Mouse (Mus musculus): ENCODE results near the gene Ppm1a. TPM values are rescaled to one million over a fixed set of nuclear protein-coding genes. Genes with fewer than 3 reads are reported as not detected.
A peak's percentile ranks its signal among the peaks of the same experiment; 100 is the strongest.

Ppm1a gene
- polyA plus RNA-seq, 1 experiment from 2014 or later, result 54.4 TPM

GRCm38 (mm10) chr12:72828846-72829556, 71.7 kb downstream of the Ppm1a start:
- DNase-seq (ENCODE audit: low spot score), result no peak

GRCm38 (mm10) chr12:72829777-72830176, 72.5 kb downstream of the Ppm1a start:
- Histone ChIP-seq H3K4me3 (ENCODE audit: low read depth, low read length) (no peak overlapping the region), H3K4me1 (ENCODE audit: insufficient read depth, low read depth, low read length) (no peaks in the 10 kb centered on the region), H3K4me2 (replicated peaks; ENCODE audit: low read depth, low read length) (no peak overlapping the region), H3K27ac (ENCODE audit: low read length) (no peak overlapping the region), H3K36me3 (ENCODE audit: insufficient read depth, low read length) (no peaks in the 10 kb centered on the region), H3K9ac (replicated peaks; ENCODE audit: low read depth) (no peak overlapping the region), H3K27me3 (replicated peaks; ENCODE audit: insufficient read depth, low read length) (no peaks in the 10 kb centered on the region), H3K9me3 (ENCODE audit: low read length) (no peaks in the 10 kb centered on the region)
- 76% methylated on average over 20 of the region's 20 CpGs for WGBS
- no peak for TF ChIP-seq EP300 (IDR thresholded peaks at IDR 0.05)
- TF ChIP-seq CTCF (IDR thresholded peaks at IDR 0.05), result no peak
- ATAC-seq, result no peak
- DNase-seq (ENCODE audit: low spot score), result no peak

More at GRCm38 (mm10) chr12:72828846-72829556, 71.7 kb downstream of the Ppm1a start:
- H3K4me3 ChIP-seq (ENCODE audit: low read depth, low read length), result no peak overlapping the region
- ATAC-seq, result no peak
- TF ChIP-seq CTCF (IDR thresholded peaks at IDR 0.05), result no peak
- TF ChIP-seq EP300 (IDR thresholded peaks at IDR 0.05), result no peak
- H3K9me3 ChIP-seq (ENCODE audit: low read length), result no peaks in the 10 kb centered on the region
- no peaks in the 10 kb centered on the region for H3K27me3 ChIP-seq (replicated peaks; ENCODE audit: insufficient read depth, low read length)
- H3K4me2 ChIP-seq (replicated peaks; ENCODE audit: low read depth, low read length), result no peak overlapping the region
- no peak overlapping the region for H3K9ac ChIP-seq (replicated peaks; ENCODE audit: low read depth)
- no peaks in the 10 kb centered on the region for H3K4me1 ChIP-seq (ENCODE audit: insufficient read depth, low read depth, low read length)
- no peaks in the 10 kb centered on the region for H3K36me3 ChIP-seq (ENCODE audit: insufficient read depth, low read length)
- H3K27ac ChIP-seq (ENCODE audit: low read length), result no peak overlapping the region
- 70% methylated on average over 9 of the region's 9 CpGs for WGBS

DNA sequence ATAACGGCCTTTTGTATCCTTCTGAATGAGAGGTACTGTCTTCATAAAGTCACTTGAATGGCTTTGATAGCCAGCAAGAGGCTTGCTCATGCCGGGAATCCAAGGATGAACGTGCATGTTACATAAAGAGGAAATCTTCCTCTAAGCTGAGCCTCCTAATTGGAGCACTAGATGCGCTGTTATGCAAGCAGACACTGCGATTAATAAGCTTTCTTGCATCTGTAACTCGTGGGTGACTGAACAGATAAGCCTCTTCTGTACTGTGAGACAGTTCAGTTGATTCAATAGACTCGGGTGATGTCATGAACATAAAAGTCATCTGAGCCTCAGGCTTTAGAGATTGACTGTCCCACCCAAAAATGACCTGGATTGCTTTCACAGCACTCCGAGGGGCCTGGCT, 73.1 kb downstream of the Ppm1a start:
- DNase-seq (ENCODE audit: low spot score) (no peak), ATAC-seq (no peak)
- 74% methylated on average over 8 of the region's 8 CpGs for WGBS
- H3K9me3 ChIP-seq (ENCODE audit: low read length), result no peaks in the 10 kb centered on the region
- H3K36me3 ChIP-seq (ENCODE audit: insufficient read depth, low read length), result no peaks in the 10 kb centered on the region
- no peak overlapping the region for H3K9ac ChIP-seq (replicated peaks; ENCODE audit: low read depth)
- H3K27ac ChIP-seq (ENCODE audit: low read length), result no peak overlapping the region
- TF ChIP-seq EP300 (IDR thresholded peaks at IDR 0.05) (no peak), CTCF (IDR thresholded peaks at IDR 0.05) (no peak)
- no peak overlapping the region for H3K4me2 ChIP-seq (replicated peaks; ENCODE audit: low read depth, low read length)
- H3K4me1 ChIP-seq (ENCODE audit: insufficient read depth, low read depth, low read length), result no peaks in the 10 kb centered on the region
- no peak overlapping the region for H3K4me3 ChIP-seq (ENCODE audit: low read depth, low read length)
- no peaks in the 10 kb centered on the region for H3K27me3 ChIP-seq (replicated peaks; ENCODE audit: insufficient read depth, low read length)

- no peaks in the 10 kb centered on the region for H3K4me1 ChIP-seq (ENCODE audit: insufficient read depth, low read depth, low read length)
- no peaks in the 10 kb centered on the region for H3K9me3 ChIP-seq (ENCODE audit: low read length)
- H3K27me3 ChIP-seq (replicated peaks; ENCODE audit: insufficient read depth, low read length), result no peaks in the 10 kb centered on the region
- peak overlapping the region; percentile 32; the same call in 1 of the 2 replicates for H3K4me3 ChIP-seq (ENCODE audit: low read depth, low read length)
- DNase-seq (ENCODE audit: low spot score) (peak; percentile 23), ATAC-seq (peak; percentile 48; the same call in 1 of the 2 replicates)
- 6% methylated on average over 42 of the region's 42 CpGs for WGBS
- no peaks in the 10 kb centered on the region for H3K36me3 ChIP-seq (ENCODE audit: insufficient read depth, low read length)
- no peak overlapping the region for H3K9ac ChIP-seq (replicated peaks; ENCODE audit: low read depth)
- TF ChIP-seq CTCF (IDR thresholded peaks at IDR 0.05), result no peak
- TF ChIP-seq EP300 (IDR thresholded peaks at IDR 0.05), result no peak
- no peak overlapping the region for H3K27ac ChIP-seq (ENCODE audit: low read length)
- H3K4me2 ChIP-seq (replicated peaks; ENCODE audit: low read depth, low read length), result peak overlapping the region; percentile 57
Observed at GRCm38 (mm10) chr12:72831711-72832432, 74.6 kb downstream of the Ppm1a start.

DNA sequence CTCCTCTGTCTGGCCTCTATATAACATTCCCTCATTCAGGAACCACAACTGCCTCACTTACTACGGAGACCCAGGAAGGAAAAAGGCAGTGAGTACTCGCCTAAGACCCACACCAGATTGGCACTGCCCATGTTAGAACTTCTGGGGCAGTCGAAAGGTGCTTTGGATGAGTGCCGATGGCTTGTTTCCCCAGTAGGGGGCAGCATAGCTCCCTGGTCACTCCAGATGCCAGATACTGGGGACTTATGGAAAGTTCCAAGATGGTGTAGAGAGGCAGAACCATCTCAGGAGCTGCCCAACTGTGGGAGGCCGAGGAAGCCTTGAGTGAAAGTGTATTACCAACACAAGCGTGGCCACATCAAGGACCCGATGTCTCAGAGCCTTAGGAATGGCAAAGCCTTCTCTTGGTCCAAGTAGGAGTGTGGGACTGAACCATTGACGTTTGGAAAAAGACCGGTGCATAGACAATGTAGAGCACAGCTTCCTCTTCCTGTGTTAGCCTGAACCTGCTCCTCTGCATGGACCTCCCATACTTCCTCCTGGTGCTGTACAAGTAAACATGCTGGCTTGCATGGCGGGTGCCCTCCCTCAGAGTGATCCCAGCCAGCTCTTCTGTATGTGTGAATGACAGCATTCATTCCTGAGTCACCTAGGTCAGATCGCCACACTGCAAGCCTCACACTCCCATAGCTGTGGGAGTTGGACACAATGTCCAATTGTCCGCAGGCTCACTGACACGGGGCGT, 77.7 kb downstream of the Ppm1a start:
- ATAC-seq (peak; percentile 19), DNase-seq (ENCODE audit: low spot score) (peak; percentile 32)
- H3K27ac ChIP-seq (ENCODE audit: low read length), result no peak overlapping the region
- no peak overlapping the region for H3K9ac ChIP-seq (replicated peaks; ENCODE audit: low read depth)
- no peaks in the 10 kb centered on the region for H3K36me3 ChIP-seq (ENCODE audit: insufficient read depth, low read length)
- H3K4me1 ChIP-seq (ENCODE audit: insufficient read depth, low read depth, low read length), result no peaks in the 10 kb centered on the region
- TF ChIP-seq EP300 (IDR thresholded peaks at IDR 0.05) (no peak), CTCF (IDR thresholded peaks at IDR 0.05) (peak; percentile 47)
- no peaks in the 10 kb centered on the region for H3K9me3 ChIP-seq (ENCODE audit: low read length)
- no peak overlapping the region for H3K4me2 ChIP-seq (replicated peaks; ENCODE audit: low read depth, low read length)
- no peak overlapping the region for H3K4me3 ChIP-seq (ENCODE audit: low read depth, low read length)
- WGBS, result 68% methylated on average over 14 of the region's 14 CpGs
- H3K27me3 ChIP-seq (replicated peaks; ENCODE audit: insufficient read depth, low read length), result no peaks in the 10 kb centered on the region

- no peaks in the 10 kb centered on the region for H3K27me3 ChIP-seq (replicated peaks; ENCODE audit: insufficient read depth, low read length)
- no peaks in the 10 kb centered on the region for H3K4me1 ChIP-seq (ENCODE audit: insufficient read depth, low read depth, low read length)
- H3K9me3 ChIP-seq (ENCODE audit: low read length), result no peaks in the 10 kb centered on the region
- no peak overlapping the region for H3K27ac ChIP-seq (ENCODE audit: low read length)
- WGBS, result 74% methylated on average over 8 of the region's 8 CpGs
- no peak for ATAC-seq
- no peak overlapping the region for H3K4me2 ChIP-seq (replicated peaks; ENCODE audit: low read depth, low read length)
- TF ChIP-seq EP300 (IDR thresholded peaks at IDR 0.05) (no peak), CTCF (IDR thresholded peaks at IDR 0.05) (peak; percentile 58)
- no peak overlapping the region for H3K4me3 ChIP-seq (ENCODE audit: low read depth, low read length)
- H3K36me3 ChIP-seq (ENCODE audit: insufficient read depth, low read length), result no peaks in the 10 kb centered on the region
- H3K9ac ChIP-seq (replicated peaks; ENCODE audit: low read depth), result no peak overlapping the region
- DNase-seq (ENCODE audit: low spot score), result peak; percentile 24
Observed at GRCm38 (mm10) chr12:72835518-72836015, 78.3 kb downstream of the Ppm1a start.
